Mouse (Mus musculus) skeletal muscle tissue, adult 2 months (tissue): ENCODE results near the gene Zscan29.
"Not testable (repeated sequence)": the region's sequence is repeated elsewhere in the genome, so short reads cannot be mapped to it uniquely, and the experiment has no call there.

Experiments
- DNase-seq: peaks from one replicate; pipeline ENCODE4 v3.0.0-alpha.2; 2012; ENCODE audit warnings: low read depth, low spot score

Gene Zscan29

GRCm38 (mm10) chr2:121137371-121137770 lies 33.6 kb downstream of the Zscan29 start:
- no peak for DNase-seq

- DNase-seq: no peak
Observed at GRCm38 (mm10) chr2:121132822-121133221, 38.1 kb downstream of the Zscan29 start.

GRCm38 (mm10) chr2:121128865-121129620 lies 41.9 kb downstream of the Zscan29 start:
- no peak for DNase-seq

GRCm38 (mm10) chr2:121127536-121127935 lies 43.4 kb downstream of the Zscan29 start:
- no peak for DNase-seq

GRCm38 (mm10) chr2:121126302-121126701 lies 44.6 kb downstream of the Zscan29 start:
- DNase-seq: not testable (repeated sequence)

GRCm38 (mm10) chr2:121119260-121119659 lies 51.7 kb downstream of the Zscan29 start:
- DNase-seq: no peak

GRCm38 (mm10) chr2:121115418-121115817 lies 55.5 kb downstream of the Zscan29 start:
- DNase-seq: no peak

- no peak for DNase-seq
Observed at GRCm38 (mm10) chr2:121109695-121110094, 61.2 kb downstream of the Zscan29 start, which contains the start of gene Tgm7. Gene Tgm7, minus strand, starts transcription at chr2:121109795.
